Mouse (Mus musculus): ENCODE measurements around the gene Pou3f3. TPM values are rescaled to one million over a fixed set of nuclear protein-coding genes. Genes with fewer than 3 reads are reported as not detected.

The Pou3f3 gene
- polyA plus RNA-seq, 1 experiment from 2014 or later: 38.2 TPM

GRCm38 (mm10) chr1:42697321-42697755 lies 1.8 kb downstream of the Pou3f3 start:
- peak overlapping the region; percentile 100 for H3K27ac ChIP-seq
- peaks cover 9% of the 10 kb centered on the region for H3K4me1 ChIP-seq
- peaks cover 24% of the 10 kb centered on the region for H3K36me3 ChIP-seq (replicated peaks)
- no peak for ATAC-seq (ENCODE audit: low FRiP score)
- H3K4me2 ChIP-seq: peak overlapping the region; percentile 94
- H3K27me3 ChIP-seq: no peaks in the 10 kb centered on the region; the same call in 1 of the 2 replicates
- peak overlapping the region; percentile 100 for H3K9ac ChIP-seq
- under 1% methylated on average over 35 of the region's 58 CpGs for whole genome bisulfite sequencing
- peak overlapping the region; percentile 99 for H3K4me3 ChIP-seq (replicated peaks)
- no peaks in the 10 kb centered on the region for H3K9me3 ChIP-seq

- Histone ChIP-seq H3K27me3 (no peaks in the 10 kb centered on the region; the same call in 1 of the 2 replicates), H3K27ac (peak overlapping the region; percentile 100), H3K9me3 (no peaks in the 10 kb centered on the region), H3K4me2 (peak overlapping the region; percentile 94), H3K9ac (peak overlapping the region; percentile 100), H3K4me1 (peaks cover 11% of the 10 kb centered on the region), H3K36me3 (replicated peaks) (peaks cover 24% of the 10 kb centered on the region), H3K4me3 (replicated peaks) (peak overlapping the region; percentile 99)
- WGBS: under 1% methylated on average over 69 of the region's 80 CpGs
- no peak for ATAC-seq (ENCODE audit: low FRiP score)
Measured at GRCm38 (mm10) chr1:42697756-42698583, 2.4 kb downstream of the Pou3f3 start.

GRCm38 (mm10) chr1:42698584-42699333 lies 3.2 kb downstream of the Pou3f3 start:
- Histone ChIP-seq H3K4me2 (peak overlapping the region; percentile 94), H3K4me1 (peaks cover 19% of the 10 kb centered on the region), H3K9me3 (no peaks in the 10 kb centered on the region), H3K36me3 (replicated peaks) (peaks cover 24% of the 10 kb centered on the region), H3K4me3 (replicated peaks) (peak overlapping the region; percentile 99), H3K27ac (peak overlapping the region; percentile 100), H3K27me3 (no peaks in the 10 kb centered on the region; the same call in 1 of the 2 replicates), H3K9ac (peak overlapping the region; percentile 100)
- no peak for ATAC-seq (ENCODE audit: low FRiP score)
- WGBS: under 1% methylated on average over 47 of the region's 57 CpGs

GRCm38 (mm10) chr1:42699471-42699871 lies 3.9 kb downstream of the Pou3f3 start:
- peak overlapping the region; percentile 100 for H3K27ac ChIP-seq
- H3K36me3 ChIP-seq (replicated peaks): peaks cover 24% of the 10 kb centered on the region
- peaks cover 26% of the 10 kb centered on the region for H3K4me1 ChIP-seq
- H3K4me3 ChIP-seq (replicated peaks): peak overlapping the region; percentile 99
- under 1% methylated on average over 19 of the region's 19 CpGs for WGBS
- no peaks in the 10 kb centered on the region; the same call in 1 of the 2 replicates for H3K27me3 ChIP-seq
- no peaks in the 10 kb centered on the region for H3K9me3 ChIP-seq
- ATAC-seq (ENCODE audit: low FRiP score): no peak
- H3K4me2 ChIP-seq: peak overlapping the region; percentile 94
- H3K9ac ChIP-seq: peak overlapping the region; percentile 100

- H3K36me3 ChIP-seq (replicated peaks): peaks cover 25% of the 10 kb centered on the region
- H3K4me3 ChIP-seq (replicated peaks): peak overlapping the region; percentile 99
- peak overlapping the region; percentile 42; the same call in 1 of the 2 replicates for H3K27ac ChIP-seq
- peak overlapping the region; percentile 79 for H3K9ac ChIP-seq
- no peaks in the 10 kb centered on the region for H3K9me3 ChIP-seq
- WGBS: 7% methylated on average over 3 of the region's 3 CpGs
- no peak for ATAC-seq (ENCODE audit: low FRiP score)
- peak overlapping the region; percentile 94 for H3K4me2 ChIP-seq
- H3K4me1 ChIP-seq: peaks cover 33% of the 10 kb centered on the region
- no peaks in the 10 kb centered on the region; the same call in 1 of the 2 replicates for H3K27me3 ChIP-seq
Measured at GRCm38 (mm10) chr1:42700171-42700570, 4.6 kb downstream of the Pou3f3 start.

GRCm38 (mm10) chr1:42700815-42701214 lies 5.2 kb downstream of the Pou3f3 start:
- Histone ChIP-seq H3K4me2 (peak overlapping the region; percentile 94), H3K36me3 (replicated peaks) (peaks cover 28% of the 10 kb centered on the region), H3K27me3 (no peaks in the 10 kb centered on the region; the same call in 1 of the 2 replicates), H3K4me3 (replicated peaks) (peak overlapping the region; percentile 99), H3K27ac (peak overlapping the region; percentile 63; the same call in 1 of the 2 replicates), H3K9me3 (no peaks in the 10 kb centered on the region), H3K9ac (peak overlapping the region; percentile 79), H3K4me1 (peaks cover 39% of the 10 kb centered on the region)
- ATAC-seq (ENCODE audit: low FRiP score): no peak
- WGBS: 10% methylated on average over 1 of the region's 1 CpGs

- 6% methylated on average over 5 of the region's 5 CpGs for WGBS
- H3K4me3 ChIP-seq (replicated peaks): peak overlapping the region; percentile 99
- peaks cover 28% of the 10 kb centered on the region for H3K36me3 ChIP-seq (replicated peaks)
- H3K9ac ChIP-seq: peak overlapping the region; percentile 79
- no peak for ATAC-seq (ENCODE audit: low FRiP score)
- H3K27me3 ChIP-seq: no peaks in the 10 kb centered on the region; the same call in 1 of the 2 replicates
- H3K4me2 ChIP-seq: peak overlapping the region; percentile 94
- peaks cover 48% of the 10 kb centered on the region for H3K4me1 ChIP-seq
- H3K27ac ChIP-seq: no peak overlapping the region; the same call in none of the 2 replicates
- H3K9me3 ChIP-seq: no peaks in the 10 kb centered on the region
Measured at GRCm38 (mm10) chr1:42701833-42702611, 6.5 kb downstream of the Pou3f3 start.

- 2% methylated on average over 9 of the region's 9 CpGs for WGBS
- Histone ChIP-seq H3K4me3 (replicated peaks) (peak overlapping the region; percentile 43), H3K36me3 (replicated peaks) (peaks cover 22% of the 10 kb centered on the region), H3K9ac (peak overlapping the region; percentile 66), H3K27me3 (peaks cover 2% of the 10 kb centered on the region), H3K27ac (peak overlapping the region; percentile 93), H3K4me2 (peak overlapping the region; percentile 72), H3K4me1 (peaks cover 57% of the 10 kb centered on the region), H3K9me3 (no peaks in the 10 kb centered on the region)
- no peak for ATAC-seq (ENCODE audit: low FRiP score)
Measured at GRCm38 (mm10) chr1:42702984-42703383, 7.4 kb downstream of the Pou3f3 start.

- H3K4me1 ChIP-seq: peaks cover 62% of the 10 kb centered on the region
- H3K27ac ChIP-seq: peak overlapping the region; percentile 93
- 3% methylated on average over 7 of the region's 7 CpGs for WGBS
- peaks cover 6% of the 10 kb centered on the region for H3K27me3 ChIP-seq
- peak overlapping the region; percentile 66 for H3K9ac ChIP-seq
- no peak for ATAC-seq (ENCODE audit: low FRiP score)
- H3K9me3 ChIP-seq: no peaks in the 10 kb centered on the region
- peaks cover 20% of the 10 kb centered on the region for H3K36me3 ChIP-seq (replicated peaks)
- peak overlapping the region; percentile 43 for H3K4me3 ChIP-seq (replicated peaks)
- peak overlapping the region; percentile 72 for H3K4me2 ChIP-seq
Measured at GRCm38 (mm10) chr1:42703424-42703823, 7.9 kb downstream of the Pou3f3 start.

- peak overlapping the region; percentile 43 for H3K4me3 ChIP-seq (replicated peaks)
- H3K27ac ChIP-seq: peak overlapping the region; percentile 93
- under 1% methylated on average over 26 of the region's 26 CpGs for WGBS
- H3K9ac ChIP-seq: peak overlapping the region; percentile 66
- H3K9me3 ChIP-seq: no peaks in the 10 kb centered on the region
- H3K27me3 ChIP-seq: peaks cover 13% of the 10 kb centered on the region
- peaks cover 20% of the 10 kb centered on the region for H3K36me3 ChIP-seq (replicated peaks)
- peak; percentile 83 for ATAC-seq (ENCODE audit: low FRiP score)
- H3K4me2 ChIP-seq: peak overlapping the region; percentile 72
- peaks cover 68% of the 10 kb centered on the region for H3K4me1 ChIP-seq
Measured at GRCm38 (mm10) chr1:42703851-42704613, 8.5 kb downstream of the Pou3f3 start.
